Comparison of ENCODE assay signal across 8 mouse cellular contexts in the genomic region with DNA sequence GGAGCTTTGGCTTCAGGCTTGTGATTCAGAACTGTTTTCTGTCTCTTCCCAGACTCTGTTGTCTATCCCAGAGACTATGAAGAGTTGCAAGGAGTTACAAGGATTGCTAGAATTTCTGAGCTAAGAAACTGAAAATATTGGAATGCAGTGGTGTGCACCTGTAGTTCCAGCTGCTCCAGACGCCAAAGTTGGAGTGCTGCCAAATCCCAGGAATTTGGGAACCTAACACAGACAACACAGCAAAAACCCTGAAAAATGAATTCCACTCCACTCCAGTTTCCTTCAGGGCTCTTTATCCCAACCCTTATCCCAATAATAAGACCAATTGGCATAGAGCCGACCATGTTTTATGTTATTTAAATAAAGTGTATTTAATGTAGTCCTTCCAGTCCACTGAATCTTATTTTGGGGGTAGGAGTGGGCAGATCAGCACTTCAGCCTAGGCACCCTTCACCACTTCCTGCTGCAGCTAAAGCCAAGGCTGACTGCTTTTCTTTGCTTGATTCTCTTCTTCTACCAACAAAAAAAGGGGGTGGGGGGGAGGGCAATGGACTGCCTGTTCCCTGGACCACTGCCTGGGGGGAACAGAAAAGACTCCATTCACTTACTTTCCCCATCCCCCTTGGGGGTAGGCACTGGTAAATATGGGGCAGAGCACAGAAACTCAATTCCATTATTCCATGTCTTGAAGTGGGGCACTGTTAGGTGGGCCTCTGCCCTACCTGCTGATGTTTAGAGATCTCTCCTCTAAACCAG. TPM values are rescaled to one million over a fixed set of nuclear protein-coding genes. Genes with fewer than 3 reads are reported as not detected.
DNase-seq lines count a peak whose midpoint lies in the region; ATAC-seq lines count a peak whose summit lies in the region.

No protein-coding gene starts in this region.

- H3K4me1 ChIP-seq in liver, embryonic 11.5 days (replicated peaks; ENCODE audit: control insufficient read depth, insufficient read depth, low read length): peaks cover 9% of the 10 kb centered on the region
- H3K4me1 ChIP-seq in hindbrain, embryonic 15.5 days (replicated peaks): peaks cover 28% of the 10 kb centered on the region
- H3K4me1 ChIP-seq in neural tube, embryonic 12.5 days: peaks cover 11% of the 10 kb centered on the region; the same call in 1 of the 2 replicates

- 67% methylated on average over 2 of the region's 2 CpGs for WGBS in liver, embryonic 11.5 days
- WGBS in hindbrain, embryonic 15.5 days: 55% methylated on average over 2 of the region's 2 CpGs
- 71% methylated on average over 2 of the region's 2 CpGs for WGBS in neural tube, embryonic 12.5 days

- no peak overlapping the region for H3K27ac ChIP-seq in liver, embryonic 11.5 days (ENCODE audit: low read depth, low read length)
- peak overlapping the region; percentile 80 for H3K27ac ChIP-seq in hindbrain, embryonic 15.5 days (replicated peaks)
- no peak overlapping the region for H3K27ac ChIP-seq in neural tube, embryonic 12.5 days

- no peak overlapping the region for H3K4me3 ChIP-seq in liver, embryonic 11.5 days (ENCODE audit: low read depth, low read length)
- peak overlapping the region; percentile 35 for H3K4me3 ChIP-seq in hindbrain, embryonic 15.5 days
- no peak overlapping the region for H3K4me3 ChIP-seq in neural tube, embryonic 12.5 days

- H3K9ac ChIP-seq in liver, embryonic 11.5 days (ENCODE audit: low read depth, low read length): no peak overlapping the region
- peak overlapping the region; percentile 6; the same call in 1 of the 2 replicates for H3K9ac ChIP-seq in hindbrain, embryonic 15.5 days
- H3K9ac ChIP-seq in neural tube, embryonic 12.5 days: no peak overlapping the region

- no peak for DNase-seq in frontal cortex, postnatal 36 days (ENCODE audit: low spot score in 2 of 2)
- no peak for DNase-seq in liver, embryonic 11.5 days (ENCODE audit: low spot score)
- no peak for DNase-seq in liver
- no peak for DNase-seq in urinary bladder, postnatal 25 days (ENCODE audit: low spot score)
- no peak for DNase-seq in Muller cell, postnatal 12 days (ENCODE audit: inconsistent ontology term)

- peaks cover 42% of the 10 kb centered on the region for H3K36me3 ChIP-seq in liver, embryonic 11.5 days (ENCODE audit: control insufficient read depth, insufficient read depth, low read length)
- no peaks in the 10 kb centered on the region for H3K36me3 ChIP-seq in hindbrain, embryonic 15.5 days
- peaks cover 40% of the 10 kb centered on the region for H3K36me3 ChIP-seq in neural tube, embryonic 12.5 days

- no peaks in the 10 kb centered on the region for H3K27me3 ChIP-seq in liver, embryonic 11.5 days (replicated peaks; ENCODE audit: control insufficient read depth, insufficient read depth, low read length)
- H3K27me3 ChIP-seq in hindbrain, embryonic 15.5 days: no peaks in the 10 kb centered on the region
- no peaks in the 10 kb centered on the region for H3K27me3 ChIP-seq in neural tube, embryonic 12.5 days (replicated peaks)

- peak overlapping the region; percentile 59 for H3K4me2 ChIP-seq in liver, embryonic 11.5 days
- H3K4me2 ChIP-seq in hindbrain, embryonic 15.5 days: peak overlapping the region; percentile 50
- H3K4me2 ChIP-seq in neural tube, embryonic 12.5 days (replicated peaks): peak overlapping the region; percentile 48

- H3K9me3 ChIP-seq in liver, embryonic 11.5 days (ENCODE audit: control insufficient read depth, low read length): no peaks in the 10 kb centered on the region
- H3K9me3 ChIP-seq in hindbrain, embryonic 15.5 days: no peaks in the 10 kb centered on the region
- H3K9me3 ChIP-seq in neural tube, embryonic 12.5 days: no peaks in the 10 kb centered on the region

- ATAC-seq in frontal cortex, adult (ENCODE audit: low TSS enrichment): 0 out of 2 replicates have a peak, but pooled peaks have one; percentile 17
- ATAC-seq in liver, embryonic 11.5 days (replicated peaks; ENCODE audit: low FRiP score): 0 out of 2 replicates have a peak, but pooled peaks have one; percentile 11
- peak; percentile 67 for ATAC-seq in hindbrain, embryonic 15.5 days (ENCODE audit: low FRiP score, low read depth)
- ATAC-seq in neural tube, embryonic 12.5 days (ENCODE audit: low FRiP score, low read depth): no peak

RNA-seq across cellular contexts. Expression of gene Aldoc, which starts 0.5 kb away (rescaled TPM):
- polyA plus RNA-seq in liver, embryonic 11.5 days (2014; fragmentation: Nextera tagmentation; extraction: Ambion mirVana): 8.8 and 9.9 TPM in 2 replicates
- 318 and 319 TPM in 2 replicates for polyA plus RNA-seq in hindbrain, embryonic 15.5 days (2015; fragmentation: Nextera tagmentation; extraction: Ambion mirVana)
- polyA plus RNA-seq in neural tube, embryonic 12.5 days (2016; fragmentation: Nextera tagmentation; extraction: Ambion mirVana): 16.8 and 17.2 TPM in 2 replicates

RNA-seq across cellular contexts. Expression of gene Pigs, which starts 6.0 kb away (rescaled TPM):
- 63.6 and 68.2 TPM in 2 replicates for polyA plus RNA-seq in liver, embryonic 11.5 days (2014; fragmentation: Nextera tagmentation; extraction: Ambion mirVana)
- polyA plus RNA-seq in hindbrain, embryonic 15.5 days (2015; fragmentation: Nextera tagmentation; extraction: Ambion mirVana): 84.6 and 92.9 TPM in 2 replicates
- 66.4 and 73.6 TPM in 2 replicates for polyA plus RNA-seq in neural tube, embryonic 12.5 days (2016; fragmentation: Nextera tagmentation; extraction: Ambion mirVana)

RNA-seq across cellular contexts. Expression of gene Spag5, which starts 20.9 kb away (rescaled TPM):
- polyA plus RNA-seq in liver, embryonic 11.5 days (2014; fragmentation: Nextera tagmentation; extraction: Ambion mirVana): 48.3 and 50.3 TPM in 2 replicates
- 9.7 and 14.0 TPM in 2 replicates for polyA plus RNA-seq in hindbrain, embryonic 15.5 days (2015; fragmentation: Nextera tagmentation; extraction: Ambion mirVana)
- 33.6 and 34.2 TPM in 2 replicates for polyA plus RNA-seq in neural tube, embryonic 12.5 days (2016; fragmentation: Nextera tagmentation; extraction: Ambion mirVana)

RNA-seq across cellular contexts. Expression of gene Unc119, which starts 21.0 kb away (rescaled TPM):
- polyA plus RNA-seq in liver, embryonic 11.5 days (2014; fragmentation: Nextera tagmentation; extraction: Ambion mirVana): 68.9 and 72.7 TPM in 2 replicates
- 88.3 and 94.3 TPM in 2 replicates for polyA plus RNA-seq in hindbrain, embryonic 15.5 days (2015; fragmentation: Nextera tagmentation; extraction: Ambion mirVana)
- polyA plus RNA-seq in neural tube, embryonic 12.5 days (2016; fragmentation: Nextera tagmentation; extraction: Ambion mirVana): 80.8 and 89.3 TPM in 2 replicates

RNA-seq across cellular contexts. Expression of gene BC030499, which starts 31.6 kb away (rescaled TPM):
- 0.18 and 0.36 TPM in 2 replicates for polyA plus RNA-seq in liver, embryonic 11.5 days (2014; fragmentation: Nextera tagmentation; extraction: Ambion mirVana)
- polyA plus RNA-seq in hindbrain, embryonic 15.5 days (2015; fragmentation: Nextera tagmentation; extraction: Ambion mirVana): 0.26 and 0.32 TPM in 2 replicates
- 0.20 and 0.52 TPM in 2 replicates for polyA plus RNA-seq in neural tube, embryonic 12.5 days (2016; fragmentation: Nextera tagmentation; extraction: Ambion mirVana)

Comparison
In these comparisons a context has a peak if more than half of its experiments do, and no peak if none do; other contexts are left out.
1. RNA of gene Aldoc, which starts 0.5 kb away (polyA plus RNA-seq): 318 to 319 TPM in hindbrain, embryonic 15.5 days; 16.8 to 17.2 TPM in neural tube, embryonic 12.5 days and 8.8 to 9.9 TPM in liver, embryonic 11.5 days; every median in the first group is over 10 times any median in the second.
2. Peak in every context shown above with its lines, with median percentiles within 50 percentile points of each other: H3K4me2 ChIP-seq.